Mouse (Mus musculus) testis, adult 2 months (tissue): ENCODE measurements around the gene Myt1l.

Experiments used
- CTCF ChIP-seq: fragments of 200-500 bp; IDR thresholded peaks from 2 replicates; pipeline ENCODE4 v1.5.1; 2012; ENCODE audit warnings: low read depth, mild to moderate bottlenecking, inconsistent platforms, low read length, moderate library complexity; ENCODE audit not compliant: control insufficient read depth, insufficient read depth, insufficient replicate concordance
- POLR2A ChIP-seq: fragments of 200-500 bp; IDR thresholded peaks from 2 replicates; pipeline ENCODE4 v1.6.1; 2012; ENCODE audit warnings: low read depth, mild to moderate bottlenecking, inconsistent platforms, low read length, moderate library complexity; ENCODE audit not compliant: control insufficient read depth

- TF ChIP-seq CTCF: no peak
- no peak for TF ChIP-seq POLR2A
Measured at GRCm38 (mm10) chr12:29942435-29942834, 414.3 kb downstream of the Myt1l start.
